Mouse (Mus musculus) G1E (cell line): ENCODE data around the gene Tmem231.

Source experiments
- CTCF ChIP-seq: IDR thresholded peaks from 2 replicates; pipeline ENCODE4 v1.5.1; 2012; ENCODE audit warnings: low read depth, low read length, inconsistent platforms, mixed read lengths
- GATA1 ChIP-seq: IDR thresholded peaks from 2 replicates; pipeline ENCODE4 v1.6.1; 2012; ENCODE audit warnings: borderline replicate concordance, low read length, inconsistent platforms, mixed read lengths
- POLR2AphosphoS5 ChIP-seq: IDR thresholded peaks from 2 replicates; pipeline ENCODE4 v1.6.1; 2012; ENCODE audit warnings: low read depth, low read length, inconsistent platforms; ENCODE audit not compliant: insufficient replicate concordance
- TAL1 ChIP-seq: conservative IDR thresholded peaks from 2 replicates; pipeline ENCODE4 v1.6.1; 2012; ENCODE audit warnings: low read depth, low read length, inconsistent platforms, mixed read lengths

GRCm38 (mm10) chr8:111962589-111962988 is 28.9 kb upstream of the Tmem231 start:
- no peak for TF ChIP-seq CTCF
- no peak for TF ChIP-seq POLR2AphosphoS5
- TF ChIP-seq GATA1: no peak
- TF ChIP-seq TAL1: no peak
